Mouse (Mus musculus): ENCODE measurements around the gene Pmvk.

Gene Pmvk

DNA sequence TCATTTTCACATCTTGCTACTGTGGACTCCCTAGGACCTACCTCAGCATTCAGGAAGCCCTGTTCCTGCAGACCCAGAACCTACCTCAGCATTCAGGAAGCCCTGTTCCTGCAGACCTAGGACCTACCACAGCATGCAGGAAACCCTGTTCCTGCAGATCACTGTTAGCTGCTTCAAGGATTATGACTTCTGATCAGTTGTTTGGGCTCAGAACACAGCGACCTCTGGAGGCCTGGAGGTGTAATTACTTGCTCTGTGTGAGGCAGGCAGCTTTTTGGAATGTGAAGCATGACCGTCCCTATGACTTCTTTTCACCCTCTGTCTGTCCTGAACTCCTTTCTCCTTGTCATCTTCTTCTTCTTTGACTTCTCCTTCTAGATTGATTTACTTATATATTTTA is 27.1 kb downstream of the Pmvk start:
- DNase-seq (ENCODE audit: low spot score): no peak

DNA sequence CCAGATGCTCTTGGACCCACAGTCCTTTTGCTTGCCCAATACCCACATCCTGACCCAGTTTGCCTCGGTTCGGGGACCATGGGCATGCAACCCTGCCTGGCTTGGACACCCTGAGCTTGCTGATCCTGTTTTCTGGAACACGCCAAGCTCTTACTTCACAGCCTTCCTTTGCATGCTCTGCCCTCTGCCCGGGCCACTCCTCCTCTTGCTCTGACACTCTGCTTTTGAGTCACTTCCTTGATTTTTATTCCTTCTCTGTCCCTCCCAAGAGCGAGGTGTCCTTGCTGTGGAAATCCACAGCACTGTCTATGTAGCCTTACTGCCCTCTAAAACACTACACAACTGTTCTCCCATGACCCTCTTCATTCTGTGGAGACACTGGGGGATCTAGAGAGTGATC is 27.9 kb downstream of the Pmvk start:
- DNase-seq (ENCODE audit: low spot score): no peak

DNA sequence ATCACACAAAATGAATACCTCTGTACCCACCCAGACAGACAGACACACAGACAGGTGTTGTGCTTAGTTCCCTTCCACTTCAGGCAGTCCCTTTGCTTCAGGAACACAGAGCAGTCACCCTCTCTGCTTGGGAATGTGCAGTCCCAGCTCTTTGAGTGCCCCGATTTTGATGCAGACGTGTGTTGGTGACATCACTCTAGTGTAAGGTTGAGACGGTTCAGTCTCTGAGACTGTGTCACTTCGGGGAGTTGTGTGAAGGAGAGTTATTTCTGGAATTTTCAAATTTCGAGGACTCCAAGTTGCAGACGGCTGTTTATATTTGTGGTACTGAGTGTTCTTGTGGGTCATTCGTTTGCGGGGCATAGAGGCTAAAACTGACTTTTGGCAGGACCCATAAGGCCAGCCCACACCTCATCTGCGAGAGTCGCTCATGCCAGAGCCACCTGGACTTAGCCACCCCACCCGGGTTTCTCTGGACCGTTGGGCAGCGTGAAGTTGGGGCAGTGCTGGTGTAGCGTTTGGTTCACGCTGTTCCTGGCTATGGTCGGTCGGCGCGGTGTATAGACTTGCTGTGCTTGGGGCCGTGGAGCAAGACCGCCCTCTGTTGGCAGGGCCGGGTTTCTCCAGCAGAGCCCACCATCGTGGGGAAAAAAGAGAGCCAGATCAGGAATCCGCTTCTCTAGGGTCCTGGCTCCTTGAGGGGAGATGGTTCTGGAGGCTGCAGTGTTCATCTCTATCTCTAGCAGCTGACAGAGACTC is 30.6 kb downstream of the Pmvk start:
- peak; percentile 81 for DNase-seq (ENCODE audit: low spot score)

DNA sequence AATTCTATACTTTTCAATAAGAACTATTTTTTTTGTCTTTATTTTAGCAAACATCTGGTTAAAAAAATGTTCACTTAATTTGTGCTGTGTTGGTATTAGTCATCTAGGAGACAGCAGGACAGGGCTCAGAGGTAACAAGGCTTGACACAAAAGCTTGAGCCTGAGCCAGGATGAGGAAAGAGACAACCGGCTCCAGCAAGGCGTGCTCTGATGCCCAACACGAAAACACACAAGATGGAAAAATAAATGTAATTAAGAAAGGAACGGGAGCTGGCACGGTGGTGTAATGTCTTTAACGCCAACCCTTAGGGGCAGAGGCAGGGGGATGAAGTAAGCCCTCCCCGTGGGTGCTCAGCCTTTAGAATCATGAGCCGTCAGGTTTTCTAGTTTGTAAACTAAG is 31.8 kb downstream of the Pmvk start:
- no peak for DNase-seq (ENCODE audit: low spot score)

DNA sequence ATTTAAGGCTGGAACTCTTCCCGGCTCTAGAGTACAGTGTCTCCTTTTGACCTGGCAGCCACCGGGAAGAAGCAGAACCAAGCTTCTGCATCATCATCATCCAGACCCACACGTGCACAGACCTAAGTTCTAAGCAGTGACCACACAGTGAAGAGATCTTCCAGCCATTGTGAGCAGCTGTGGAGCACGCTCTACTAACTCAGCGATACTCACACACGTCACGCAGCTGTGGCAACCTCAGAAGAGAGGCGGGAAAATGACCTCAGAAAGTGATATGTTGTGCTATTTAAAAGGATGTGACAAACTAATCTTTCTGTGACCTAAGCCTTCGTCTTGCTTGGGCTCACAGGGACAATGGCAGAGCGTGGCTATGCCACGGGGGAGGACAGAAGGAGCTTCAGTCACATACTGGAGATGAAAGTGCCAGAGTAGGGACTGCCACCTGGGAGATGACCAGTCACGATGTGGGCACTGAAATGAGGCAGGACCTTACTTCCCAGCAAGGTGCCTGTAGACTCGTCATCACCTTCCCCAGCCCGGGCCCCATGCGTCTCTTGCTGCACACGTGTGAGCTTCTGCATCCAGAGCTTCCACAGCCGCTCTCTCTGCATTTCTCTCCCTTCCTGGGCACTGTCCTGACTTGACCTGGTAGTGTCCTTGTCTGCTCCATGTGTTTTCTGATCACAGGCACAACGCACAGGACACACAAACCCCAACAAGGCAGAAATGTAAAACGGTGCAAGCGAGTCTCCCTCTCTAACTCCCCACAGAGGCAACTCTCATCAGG is 32.8 kb downstream of the Pmvk start:
- DNase-seq (ENCODE audit: low spot score): no peak

DNA sequence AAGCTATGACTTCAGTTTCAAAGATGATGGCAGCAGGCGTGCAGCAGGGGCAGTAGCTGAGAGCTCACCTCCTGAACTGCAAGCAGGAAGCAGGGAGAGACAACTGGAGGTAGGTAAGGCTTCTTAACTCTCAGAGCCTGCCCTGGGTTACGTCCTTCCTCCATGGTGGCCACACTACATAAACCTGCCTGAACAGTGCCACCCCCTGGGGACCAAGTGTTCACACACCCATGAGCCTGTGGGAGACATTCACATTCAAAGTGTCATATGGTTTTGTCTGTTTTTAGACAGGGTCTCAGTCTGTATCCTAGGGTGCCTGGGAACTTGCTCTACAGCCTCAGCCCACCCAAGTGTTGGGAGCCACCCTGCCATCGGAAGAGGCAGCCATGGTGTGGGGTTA is 36.4 kb downstream of the Pmvk start:
- no peak for DNase-seq (ENCODE audit: low spot score)

DNA sequence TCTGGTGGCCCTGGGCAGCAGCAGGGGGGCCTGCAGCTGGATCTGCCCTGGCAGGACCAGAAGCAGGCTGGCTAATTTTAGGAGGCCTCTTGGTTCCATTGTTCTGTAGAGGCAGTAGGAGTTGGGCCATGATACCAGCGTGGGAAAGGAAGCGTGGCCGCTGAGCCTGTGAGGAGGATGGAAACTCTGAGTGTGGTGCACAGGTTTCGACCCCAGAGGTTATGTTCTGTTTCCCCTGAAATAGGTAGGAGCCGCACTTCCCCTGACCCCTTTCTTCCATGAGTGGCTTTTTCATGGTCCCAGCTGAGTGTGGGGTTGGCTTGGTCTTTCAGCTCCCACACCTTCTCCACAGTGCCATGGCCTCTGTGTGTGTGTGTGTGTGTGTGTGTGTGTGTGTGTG is 37.2 kb downstream of the Pmvk start:
- no peak for DNase-seq (ENCODE audit: low spot score)

DNA sequence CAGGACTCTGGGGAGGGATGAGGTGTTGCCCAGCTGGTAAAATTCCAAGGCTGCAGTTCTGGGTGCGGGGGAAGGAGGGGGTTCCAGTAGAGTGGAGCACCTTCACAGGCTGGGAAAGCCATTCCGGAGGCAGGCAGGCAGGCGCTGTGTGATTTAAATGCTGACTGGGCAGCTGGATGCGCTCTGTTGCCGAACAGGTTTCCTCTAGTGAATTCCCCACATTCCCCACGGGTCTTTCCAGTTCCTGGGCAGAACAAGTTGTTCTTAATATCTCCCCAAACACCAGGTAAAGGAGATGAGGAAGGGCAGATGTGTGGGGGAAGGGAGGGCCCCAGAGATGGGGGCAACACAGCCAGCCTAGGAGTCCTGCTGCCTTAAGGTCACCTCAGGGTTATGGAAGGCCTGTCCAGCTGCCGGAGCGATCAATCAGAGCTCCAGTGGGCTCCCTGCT is 38.4 kb downstream of the Pmvk start:
- peak; percentile 53 for DNase-seq (ENCODE audit: low spot score)

DNA sequence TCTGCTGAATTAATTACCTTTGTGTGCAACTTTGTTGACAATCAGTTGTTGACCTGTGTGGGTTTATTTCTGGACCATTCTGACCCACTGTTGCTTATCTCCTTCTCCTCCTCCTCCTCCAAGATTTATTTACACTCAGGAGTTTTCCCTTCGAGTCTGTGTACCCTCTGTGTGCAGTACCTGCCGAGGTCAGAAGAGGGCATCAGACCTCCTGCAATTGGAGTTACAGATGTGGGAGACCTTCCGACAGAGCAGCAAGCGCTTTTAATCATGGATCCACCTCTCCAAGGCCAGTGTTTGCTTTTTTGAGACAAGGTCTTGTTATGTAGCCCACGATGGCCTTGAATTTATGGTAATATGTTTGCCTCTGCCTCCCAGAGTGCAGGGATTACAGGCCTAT is 40.3 kb downstream of the Pmvk start:
- no peak for DNase-seq (ENCODE audit: low spot score)

DNA sequence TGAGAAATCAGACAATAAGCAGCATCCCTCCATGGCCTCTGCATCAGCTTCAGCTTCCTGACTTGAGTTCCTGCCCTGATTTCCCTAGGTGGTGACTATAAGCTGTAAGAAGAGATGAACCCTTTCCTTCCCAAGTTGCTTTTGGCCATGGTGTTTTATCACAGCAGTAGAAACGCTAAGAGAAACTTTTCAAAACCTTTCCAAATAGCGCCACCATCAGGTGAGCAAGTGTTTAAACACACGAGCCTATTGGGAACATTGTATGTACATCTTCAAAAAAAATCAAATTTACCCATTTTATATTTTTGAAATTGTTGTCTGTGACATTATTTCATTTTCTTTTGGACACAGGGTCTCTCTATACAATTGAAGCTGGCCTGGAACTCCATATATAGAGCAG is 42.0 kb downstream of the Pmvk start:
- no peak for DNase-seq (ENCODE audit: low spot score)

DNA sequence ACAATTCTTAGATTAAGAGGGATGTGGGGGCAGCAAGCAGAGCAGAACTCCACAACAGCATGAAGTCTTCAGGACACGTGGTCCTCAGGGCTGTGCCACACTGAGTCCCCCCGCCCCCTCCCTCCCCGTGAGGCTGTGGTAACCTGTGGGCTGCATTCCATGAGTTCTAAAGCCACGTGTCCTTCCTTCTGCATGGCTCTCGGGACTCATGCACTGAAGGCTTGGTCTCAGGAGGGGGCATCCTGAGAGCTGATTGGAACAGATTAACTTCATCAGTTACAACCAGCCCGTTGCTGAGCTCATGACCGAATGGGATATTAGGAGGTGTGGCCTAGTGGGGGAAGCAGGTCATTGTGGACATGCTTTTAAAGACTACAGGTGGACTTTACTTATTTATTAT is 45.4 kb downstream of the Pmvk start:
- no peak for DNase-seq (ENCODE audit: low spot score)

DNA sequence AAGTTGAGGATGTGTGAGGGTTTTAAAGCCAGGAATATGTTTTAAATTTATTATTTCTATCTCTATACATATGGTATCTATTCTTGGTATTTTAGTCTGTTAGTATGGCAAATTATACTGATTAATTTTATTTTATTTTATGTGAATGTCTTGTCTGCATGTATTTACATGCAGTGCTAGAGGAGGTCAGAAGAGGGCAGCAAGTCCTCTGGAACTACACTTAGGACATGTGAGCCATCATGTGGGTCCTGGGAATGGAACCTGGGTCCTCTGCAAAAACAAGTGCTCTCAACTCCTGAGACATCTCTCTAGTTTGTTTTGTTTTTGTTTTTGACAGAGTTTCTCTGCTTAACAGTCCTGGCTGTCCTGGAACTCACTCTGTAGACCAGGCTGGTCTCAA is 47.1 kb downstream of the Pmvk start:
- DNase-seq (ENCODE audit: low spot score): no peak

DNA sequence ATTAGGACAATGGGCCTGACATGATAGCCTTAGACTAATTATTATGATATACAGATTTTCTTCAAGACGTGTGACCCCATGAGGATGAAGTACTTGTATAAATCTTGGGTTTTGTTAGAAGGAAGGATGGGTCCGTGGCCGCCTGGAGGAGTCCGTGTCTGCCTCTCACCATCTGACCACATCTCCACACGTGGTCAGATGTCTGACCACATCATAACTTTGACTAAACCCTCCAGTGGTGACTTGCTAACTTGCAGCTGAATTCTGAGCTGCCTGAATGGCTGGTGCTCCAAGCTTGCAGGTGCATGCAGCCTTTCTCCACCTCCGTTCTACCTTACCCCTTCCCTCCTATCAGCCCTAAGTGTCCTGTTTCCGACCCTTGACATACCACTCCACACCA is 48.2 kb downstream of the Pmvk start:
- DNase-seq (ENCODE audit: low spot score): no peak

DNA sequence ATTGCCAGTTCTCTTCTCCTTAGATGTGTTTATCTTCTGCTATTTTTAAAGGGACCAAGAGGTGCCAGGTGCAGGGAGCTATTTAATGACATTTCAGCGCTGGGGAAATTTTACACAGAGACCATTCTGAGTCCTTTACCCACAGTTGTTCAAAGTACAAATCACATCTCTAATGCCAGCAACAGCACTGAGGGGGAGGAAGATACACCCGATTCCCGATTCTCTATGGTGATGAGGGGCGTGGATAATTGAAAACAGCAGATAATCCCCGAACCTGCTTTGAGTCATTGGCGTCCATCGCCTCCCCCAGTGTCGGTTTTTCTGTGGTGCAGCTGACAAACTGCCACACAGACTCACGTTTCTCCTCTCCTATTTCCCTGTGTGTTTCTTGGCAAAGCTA is 53.7 kb downstream of the Pmvk start:
- DNase-seq (ENCODE audit: low spot score): no peak

DNA sequence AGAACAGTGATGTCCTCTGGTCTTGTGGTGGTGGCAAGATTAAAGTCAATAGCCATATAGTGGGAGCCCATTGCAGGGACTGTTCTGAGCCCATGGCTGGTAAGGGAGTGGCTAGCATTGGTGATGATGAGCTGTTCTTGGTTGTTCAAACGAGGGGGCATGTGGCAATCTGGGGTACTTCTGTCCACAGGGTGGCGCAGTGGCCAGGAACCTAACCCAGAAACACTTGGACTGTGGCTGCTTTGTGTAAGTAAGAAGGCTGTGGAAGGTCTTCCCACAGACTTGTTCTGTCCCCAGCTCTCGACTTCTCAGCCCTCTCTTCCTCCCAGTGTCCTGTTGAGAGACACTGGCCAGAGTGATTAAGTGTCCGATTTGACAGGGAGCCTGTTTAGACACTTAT is 56.6 kb downstream of the Pmvk start:
- no peak for DNase-seq (ENCODE audit: low spot score)

DNA sequence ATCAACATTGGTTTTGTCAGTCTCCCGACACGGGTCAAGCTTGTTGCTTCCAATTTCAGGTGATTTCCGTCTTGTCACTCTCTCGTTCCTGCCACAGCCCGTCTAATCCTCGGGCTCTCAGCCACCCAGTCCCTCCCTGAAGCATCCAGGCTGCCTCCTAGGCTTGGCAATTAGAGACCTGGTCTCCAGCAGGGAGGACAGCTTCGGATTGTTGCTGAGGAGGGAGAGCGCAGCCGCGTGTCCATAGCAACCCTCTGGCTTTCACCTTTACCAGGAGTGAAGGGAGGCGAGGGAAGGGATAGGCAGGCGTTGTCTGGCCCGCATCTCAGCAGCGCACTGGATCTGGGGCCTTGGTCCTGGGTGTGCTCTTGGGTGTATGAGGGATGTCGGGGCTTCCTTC is 57.1 kb downstream of the Pmvk start:
- DNase-seq (ENCODE audit: low spot score): no peak

DNA sequence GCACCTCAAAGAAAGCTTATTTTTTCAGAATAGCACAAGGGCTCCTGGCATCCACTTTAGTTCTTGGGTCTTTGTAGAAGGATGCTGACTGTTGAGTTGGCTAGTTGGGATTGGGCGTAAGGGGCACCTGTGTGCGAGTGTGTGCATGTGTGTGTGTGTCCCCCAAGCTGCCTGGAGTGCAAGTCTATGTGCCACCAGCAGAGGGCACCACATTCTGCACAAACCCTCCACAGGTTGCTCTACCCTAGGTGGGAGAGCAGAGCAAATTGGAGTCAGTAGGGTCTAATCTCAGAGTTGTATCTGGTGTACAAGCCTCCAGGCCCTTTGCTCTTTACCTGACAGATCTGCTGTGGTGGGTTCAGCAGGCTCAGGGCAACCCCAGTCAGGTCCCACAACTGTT is 57.9 kb downstream of the Pmvk start:
- no peak for DNase-seq (ENCODE audit: low spot score)

DNA sequence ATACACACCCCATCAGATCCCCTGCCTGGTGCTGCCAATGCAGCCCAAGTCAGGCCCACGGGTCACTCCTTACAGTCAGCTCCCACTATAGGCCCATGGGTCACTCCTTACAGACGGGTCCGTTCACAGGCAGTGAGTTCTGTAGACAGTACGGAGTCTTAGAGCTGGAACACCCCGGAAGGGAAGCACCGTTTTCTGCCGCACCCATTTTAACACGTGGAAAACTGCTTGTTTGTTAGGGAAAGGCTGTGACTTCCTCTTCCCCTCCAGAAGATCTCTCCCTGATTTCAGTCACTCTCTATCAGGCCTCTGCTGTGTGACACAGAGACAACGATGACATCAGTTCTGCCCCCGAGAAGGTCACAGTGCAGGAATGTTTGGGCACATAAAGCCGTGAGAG is 61.1 kb downstream of the Pmvk start:
- no peak for DNase-seq (ENCODE audit: low spot score)

DNA sequence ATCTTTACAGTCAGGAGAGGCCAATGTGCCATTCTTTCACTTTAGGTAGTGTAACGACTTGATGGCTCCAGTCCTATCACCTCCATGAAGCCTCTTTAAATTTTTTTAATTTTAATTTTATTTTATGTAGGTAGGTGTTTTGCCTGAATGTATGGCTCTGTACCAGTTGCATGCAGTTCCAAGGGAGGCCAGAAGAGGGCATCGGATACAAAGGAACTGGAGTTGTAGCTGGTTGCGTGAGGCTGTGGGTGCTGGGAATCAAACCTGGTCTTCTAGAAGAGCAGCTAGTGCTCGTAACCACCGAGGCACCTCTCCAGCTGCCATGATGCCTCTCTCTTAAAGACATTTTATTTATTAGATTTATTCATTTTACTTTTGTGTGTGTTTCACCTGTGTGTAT is 62.0 kb downstream of the Pmvk start:
- DNase-seq (ENCODE audit: low spot score): no peak

Data from lung, postnatal 25 days (tissue).